Mouse (Mus musculus) kidney, embryonic 14.5 days (tissue): ENCODE measurements around the gene 1700069L16Rik. TPM values are rescaled to one million over a fixed set of nuclear protein-coding genes. Genes with fewer than 3 reads are reported as not detected.

ENCODE experiments used
- ATAC-seq: fragments of 200-750 bp; cut with Nextera tagmentation; 2 replicates; pipeline ENCODE4 v1.8.0; 2017; ENCODE audit warnings: moderate number of reproducible peaks, mild to moderate bottlenecking, moderate TSS enrichment, moderate library complexity; ENCODE audit not compliant: low FRiP score, low TSS enrichment
- H3K27ac ChIP-seq: fragments of 300-500 bp; sonication (generic); 2 replicates; pipeline ENCODE4 v1.5.1; 2014; ENCODE audit warnings: low read depth, mild to moderate bottlenecking, low read length, moderate library complexity, mixed read lengths
- H3K27me3 ChIP-seq: fragments of 300-500 bp; sonication (generic); 2 replicates; pipeline ENCODE4 v1.6.1; 2014; ENCODE audit warnings: mild to moderate bottlenecking, low read length; ENCODE audit not compliant: control insufficient read depth, insufficient read depth
- H3K36me3 ChIP-seq: fragments of 300-500 bp; sonication (generic); 2 replicates; pipeline ENCODE4 v1.6.1; 2014; ENCODE audit warnings: low read length, mixed read lengths; ENCODE audit not compliant: control insufficient read depth, insufficient read depth
- H3K4me1 ChIP-seq: fragments of 300-500 bp; sonication (generic); 2 replicates; pipeline ENCODE4 v1.6.1; 2014; ENCODE audit warnings: low read length, mixed read lengths; ENCODE audit not compliant: control insufficient read depth, insufficient read depth
- H3K4me2 ChIP-seq: fragments of 300-500 bp; sonication (generic); replicated peaks from 2 replicates; pipeline ENCODE4 v1.6.1; 2014; ENCODE audit warnings: low read depth, mild to moderate bottlenecking, low read length
- H3K4me3 ChIP-seq: fragments of 300-500 bp; sonication (generic); 2 replicates; pipeline ENCODE4 v1.5.1; 2014; ENCODE audit warnings: mild to moderate bottlenecking, low read length
- H3K9ac ChIP-seq: fragments of 300-500 bp; sonication (generic); 2 replicates; pipeline ENCODE4 v1.6.1; 2014; ENCODE audit warnings: low read depth, mild to moderate bottlenecking, low read length, moderate library complexity
- H3K9me3 ChIP-seq: fragments of 300-500 bp; sonication (generic); 2 replicates; pipeline ENCODE4 v1.6.1; 2016; ENCODE audit warnings: low read length; ENCODE audit not compliant: control insufficient read depth
- WGBS: fragments of 180-500 bp; shearing (Covaris S2); extraction: QIAGEN DNeasy Blood & Tissue Kit; methylation state at CpG from one replicate; pipeline ENCODE4 v1.1.7; 2014; 5-methylcytosine and 5-hydroxymethylcytosine counted together
- polyA plus RNA-seq: library from polyadenylated mRNA; unstranded; fragments of >200 nt; fragmentation: Nextera tagmentation; extraction: Ambion mirVana; gene quantifications from 2 replicates; pipeline ENCODE4 v1.2.1, GENCODE M21; 2014

The 1700069L16Rik gene
- polyA plus RNA-seq, 1 experiment from 2014 or later, result not detected

DNA sequence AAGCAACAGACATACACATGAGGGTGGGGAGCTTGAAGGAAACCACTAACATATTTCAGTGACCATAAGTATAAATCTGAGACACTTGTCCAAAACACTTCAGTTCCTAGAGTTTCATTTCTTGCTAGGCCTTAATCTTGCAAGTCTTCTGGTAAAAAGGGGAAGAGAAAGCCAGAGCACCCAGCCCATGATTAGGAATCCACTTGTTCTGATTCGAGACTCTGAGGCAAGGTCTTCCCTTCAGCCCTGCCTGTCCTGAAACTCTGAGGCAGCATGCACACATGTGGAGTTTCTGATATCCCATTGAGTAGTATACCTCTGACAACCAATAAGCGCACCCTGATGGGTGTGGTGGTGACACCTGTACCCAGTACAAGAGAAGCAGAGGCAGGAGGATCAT, 37.0 kb upstream of the 1700069L16Rik start:
- 96% methylated on average over 2 of the region's 2 CpGs for WGBS
- Histone ChIP-seq H3K4me3 (no peak overlapping the region), H3K4me2 (no peak overlapping the region), H3K9me3 (no peaks in the 10 kb centered on the region), H3K4me1 (no peaks in the 10 kb centered on the region), H3K27ac (no peak overlapping the region), H3K27me3 (no peaks in the 10 kb centered on the region), H3K36me3 (peaks cover 82% of the 10 kb centered on the region), H3K9ac (no peak overlapping the region)
- ATAC-seq, result no peak

- Histone ChIP-seq H3K9ac (no peak overlapping the region), H3K9me3 (no peaks in the 10 kb centered on the region), H3K27ac (no peak overlapping the region), H3K27me3 (no peaks in the 10 kb centered on the region), H3K4me1 (no peaks in the 10 kb centered on the region), H3K36me3 (peaks cover 100% of the 10 kb centered on the region), H3K4me2 (no peak overlapping the region), H3K4me3 (no peak overlapping the region)
- 87% methylated on average over 15 of the region's 15 CpGs for WGBS
- no peak for ATAC-seq
These were observed 30.9 kb upstream of the 1700069L16Rik start for GRCm38 (mm10) chr5:113755347-113756030.

GRCm38 (mm10) chr5:113751521-113752157, 27.1 kb upstream of the 1700069L16Rik start:
- H3K4me3 ChIP-seq, result no peak overlapping the region
- peaks cover 98% of the 10 kb centered on the region for H3K36me3 ChIP-seq
- no peaks in the 10 kb centered on the region for H3K27me3 ChIP-seq
- H3K4me1 ChIP-seq, result no peaks in the 10 kb centered on the region
- no peak overlapping the region for H3K27ac ChIP-seq
- ATAC-seq, result peak; percentile 56
- no peak overlapping the region for H3K4me2 ChIP-seq
- H3K9me3 ChIP-seq, result no peaks in the 10 kb centered on the region
- 54% methylated on average over 9 of the region's 9 CpGs for WGBS
- H3K9ac ChIP-seq, result no peak overlapping the region

DNA sequence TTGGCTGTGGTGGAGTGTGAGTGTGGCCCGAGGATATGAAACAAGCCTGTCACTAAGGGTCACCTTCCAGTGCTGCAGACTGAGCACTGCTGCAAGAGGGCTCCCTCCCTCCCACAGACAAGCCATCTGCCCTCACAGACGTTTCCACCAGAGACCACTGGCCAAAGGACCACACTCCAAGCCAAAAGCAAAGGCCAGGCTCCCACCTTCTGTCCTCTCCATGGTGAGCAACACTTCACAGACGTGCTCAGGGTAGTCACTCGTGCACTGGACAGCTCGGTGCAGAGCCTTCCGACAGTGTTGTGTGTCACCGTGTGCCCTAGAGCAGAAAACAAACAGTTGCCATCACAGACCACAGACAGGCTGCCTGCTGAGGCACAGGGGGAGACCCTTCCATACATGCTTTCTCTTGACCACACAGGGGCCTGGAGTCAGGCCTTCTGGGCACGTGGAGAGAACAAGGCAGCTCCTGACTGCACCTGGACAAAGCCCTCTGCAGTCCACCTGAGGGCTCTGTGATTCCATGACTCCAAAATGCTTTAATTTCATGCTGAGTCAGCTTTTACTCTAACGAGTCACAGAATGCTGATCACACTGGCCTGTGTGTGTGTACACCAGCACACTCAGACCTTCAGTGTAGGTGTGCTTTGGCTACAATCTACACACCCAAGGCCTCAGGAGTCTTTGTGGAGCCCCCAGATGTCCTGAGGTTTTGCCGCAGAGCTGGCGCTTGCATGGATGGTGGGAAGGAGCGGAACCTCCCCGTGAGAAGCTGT, 24.2 kb upstream of the 1700069L16Rik start:
- WGBS, result 93% methylated on average over 13 of the region's 13 CpGs
- H3K4me2 ChIP-seq, result no peak overlapping the region
- no peaks in the 10 kb centered on the region for H3K27me3 ChIP-seq
- no peaks in the 10 kb centered on the region for H3K4me1 ChIP-seq
- H3K9me3 ChIP-seq, result no peaks in the 10 kb centered on the region
- no peak overlapping the region for H3K9ac ChIP-seq
- no peak overlapping the region for H3K4me3 ChIP-seq
- no peak overlapping the region for H3K27ac ChIP-seq
- ATAC-seq, result no peak
- peaks cover 98% of the 10 kb centered on the region for H3K36me3 ChIP-seq

- Histone ChIP-seq H3K27me3 (no peaks in the 10 kb centered on the region), H3K4me2 (no peak overlapping the region), H3K27ac (no peak overlapping the region), H3K9me3 (no peaks in the 10 kb centered on the region), H3K9ac (no peak overlapping the region), H3K4me1 (no peaks in the 10 kb centered on the region), H3K36me3 (peaks cover 98% of the 10 kb centered on the region), H3K4me3 (no peak overlapping the region)
- WGBS, result 96% methylated on average over 5 of the region's 5 CpGs
- no peak for ATAC-seq
These were observed 23.1 kb upstream of the 1700069L16Rik start for GRCm38 (mm10) chr5:113747629-113748028.

- Histone ChIP-seq H3K4me1 (peaks cover 7% of the 10 kb centered on the region), H3K9me3 (no peaks in the 10 kb centered on the region), H3K27ac (no peak overlapping the region), H3K27me3 (no peaks in the 10 kb centered on the region), H3K4me3 (no peak overlapping the region), H3K36me3 (peaks cover 42% of the 10 kb centered on the region), H3K4me2 (no peak overlapping the region), H3K9ac (no peak overlapping the region)
- 90% methylated on average over 11 of the region's 11 CpGs for WGBS
- ATAC-seq, result no peak
These were observed 13.2 kb upstream of the 1700069L16Rik start for GRCm38 (mm10) chr5:113737607-113738237.

DNA sequence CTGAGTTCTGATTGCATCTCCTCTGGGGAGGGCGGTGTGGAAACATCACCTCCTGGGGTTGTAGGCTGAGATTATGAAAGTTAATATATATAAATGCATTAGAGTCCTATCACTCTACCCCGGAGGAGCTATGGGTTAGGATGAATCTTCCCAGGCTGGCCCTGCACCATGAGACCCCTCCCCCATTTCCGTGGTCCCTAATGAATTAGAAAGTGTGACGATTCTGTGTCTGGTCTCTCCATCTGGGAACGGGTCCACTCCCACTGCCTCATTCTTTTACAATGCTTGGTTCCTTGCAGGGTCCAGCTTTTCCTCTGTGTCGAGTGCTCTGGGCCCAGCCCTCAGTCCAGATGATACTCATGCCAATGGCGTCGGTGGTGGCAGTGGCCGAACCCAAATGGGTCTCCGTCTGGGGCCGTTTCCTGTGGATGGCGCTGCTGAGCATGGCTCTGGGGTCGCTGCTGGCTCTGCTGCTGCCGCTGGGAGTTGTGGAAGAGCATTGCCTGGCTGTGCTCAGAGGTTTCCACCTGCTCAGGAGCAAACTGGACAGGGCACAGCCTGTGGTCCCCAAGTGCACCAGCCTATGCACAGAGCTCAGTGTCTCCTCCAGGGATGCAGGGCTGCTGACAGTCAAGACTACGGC, 12.1 kb upstream of the 1700069L16Rik start:
- Histone ChIP-seq H3K9me3 (no peaks in the 10 kb centered on the region), H3K36me3 (peaks cover 32% of the 10 kb centered on the region), H3K4me3 (peak overlapping the region; percentile 65), H3K27ac (no peak overlapping the region), H3K27me3 (no peaks in the 10 kb centered on the region), H3K9ac (peak overlapping the region; percentile 70; the same call in 1 of the 2 replicates), H3K4me1 (peaks cover 7% of the 10 kb centered on the region), H3K4me2 (peak overlapping the region; percentile 48)
- 46% methylated on average over 15 of the region's 15 CpGs for WGBS
- no peak for ATAC-seq

DNA sequence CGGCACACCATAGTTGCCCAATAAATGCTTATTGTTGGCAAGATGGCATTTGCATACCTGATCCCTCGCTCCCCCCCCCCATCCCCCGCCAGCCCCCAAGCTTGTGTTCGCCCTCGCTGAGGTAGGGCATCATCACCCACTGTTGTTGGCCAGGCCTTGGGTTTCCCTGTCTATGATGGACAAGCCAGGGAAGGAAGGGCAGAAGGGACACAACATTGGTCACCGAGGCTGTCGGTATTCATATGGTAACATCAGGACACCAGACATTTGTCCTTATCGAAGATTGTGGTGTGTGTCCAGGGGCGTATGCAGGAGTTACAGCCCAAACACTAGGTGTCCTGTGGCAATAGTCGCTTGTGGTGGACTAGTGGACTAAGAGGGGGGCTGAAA, 11.5 kb upstream of the 1700069L16Rik start:
- Histone ChIP-seq H3K4me1 (peaks cover 7% of the 10 kb centered on the region), H3K36me3 (peaks cover 26% of the 10 kb centered on the region), H3K27me3 (no peaks in the 10 kb centered on the region), H3K27ac (peak overlapping the region; percentile 91), H3K9ac (peak overlapping the region; percentile 70), H3K4me3 (peak overlapping the region; percentile 65), H3K4me2 (peak overlapping the region; percentile 48), H3K9me3 (no peaks in the 10 kb centered on the region)
- 3% methylated on average over 10 of the region's 10 CpGs for WGBS
- ATAC-seq, result peak; percentile 15
